Mouse (Mus musculus) layer of hippocampus, postnatal 10 days (tissue): ENCODE results near the gene Ankfn1. TPM values are rescaled to one million over a fixed set of nuclear protein-coding genes. Genes with fewer than 3 reads are reported as not detected.
A peak's percentile ranks its signal among the peaks of the same experiment; 100 is the strongest.

Experiments used
- DNase-seq, 2 experiments: peaks; one replicate each; pipeline ENCODE4 v3.0.0; 2021; ENCODE audit warnings: low spot score in 2 of 2
- long read RNA-seq: library from polyadenylated mRNA; stranded (forward); transcript quantifications from one replicate; pipeline ENCODE4 v2.0.0, GENCODE M21; 2023
- total RNA-seq, 2 experiments: library from RNA; stranded (reverse); gene quantifications; 2 replicates each; pipeline ENCODE4 v1.2.3; 2021

Ankfn1 gene
- 1 to 10 TPM; 5.8 to 8.6 TPM for total RNA-seq
- long read RNA-seq, partial matches to known transcripts = 0 of 1 reads
- long read RNA-seq, other reads (novel, unspliced or antisense) = 1 of 1 reads

GRCm38 (mm10) chr11:89777431-89777830 is at the start of gene Ankfn1:
Ankfn1 (minus strand) TSS chr11:89777653.
- no peak for DNase-seq

DNA sequence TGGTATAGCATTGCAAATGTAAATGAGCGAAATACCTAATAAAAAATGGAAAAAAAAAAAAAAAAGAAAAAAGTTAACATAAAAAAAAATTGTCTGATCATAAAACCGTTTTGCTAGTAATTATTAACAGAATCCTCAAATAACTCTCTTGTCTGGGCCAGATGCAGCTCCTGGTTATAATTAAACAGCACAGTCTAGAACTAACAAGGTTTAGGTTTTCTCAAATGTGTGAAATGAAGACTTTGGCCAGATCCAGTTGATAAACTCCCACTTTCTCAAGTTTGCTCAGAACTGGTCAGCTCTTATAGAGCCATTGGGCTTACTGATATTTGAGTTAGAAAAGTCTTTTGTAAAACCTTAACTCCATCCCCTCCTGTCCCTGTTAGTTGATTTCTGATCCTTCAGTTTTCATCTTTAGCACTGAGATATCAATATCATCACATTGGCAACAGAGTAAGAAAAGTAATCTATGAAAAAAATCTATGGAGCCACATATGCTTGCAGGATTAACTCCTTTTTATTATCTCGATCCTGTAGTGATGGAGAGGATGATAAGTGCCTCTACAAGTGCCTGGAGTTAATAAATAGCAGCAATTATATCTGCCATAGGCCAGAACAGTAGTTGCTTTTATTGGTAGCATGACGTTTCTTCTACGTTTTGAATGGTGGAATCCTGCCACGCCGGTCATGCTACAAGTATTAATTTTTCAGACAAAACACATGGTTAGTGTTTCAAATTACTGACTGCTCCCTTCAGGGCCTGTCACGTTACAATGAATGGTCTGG is 46.4 kb upstream of the Ankfn1 start:
- no peak for DNase-seq

- DNase-seq = no peak
Observed at GRCm38 (mm10) chr11:89818594-89818993, 41.1 kb upstream of the Ankfn1 start.

GRCm38 (mm10) chr11:89811403-89811802 is 34.0 kb upstream of the Ankfn1 start:
- DNase-seq = no peak

DNA sequence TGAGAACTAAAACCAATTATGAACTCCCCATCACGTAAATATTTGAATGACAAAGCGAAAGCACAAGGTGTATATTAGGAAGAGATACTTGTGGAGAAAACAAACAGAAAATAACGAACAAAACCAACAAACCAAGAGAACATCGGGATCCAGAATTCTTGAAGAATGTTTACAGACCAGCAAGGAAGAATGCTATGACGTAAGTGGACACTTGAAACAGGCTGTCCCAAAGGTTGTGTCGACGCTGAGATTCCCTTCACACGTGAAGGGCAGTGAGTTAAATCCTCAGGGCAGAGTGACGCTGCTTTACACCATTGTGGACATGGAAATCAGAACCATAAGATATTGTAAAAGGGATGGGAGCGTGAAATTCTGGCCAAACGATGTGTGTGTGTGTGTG is 30.5 kb upstream of the Ankfn1 start:
- DNase-seq = no peak

DNA sequence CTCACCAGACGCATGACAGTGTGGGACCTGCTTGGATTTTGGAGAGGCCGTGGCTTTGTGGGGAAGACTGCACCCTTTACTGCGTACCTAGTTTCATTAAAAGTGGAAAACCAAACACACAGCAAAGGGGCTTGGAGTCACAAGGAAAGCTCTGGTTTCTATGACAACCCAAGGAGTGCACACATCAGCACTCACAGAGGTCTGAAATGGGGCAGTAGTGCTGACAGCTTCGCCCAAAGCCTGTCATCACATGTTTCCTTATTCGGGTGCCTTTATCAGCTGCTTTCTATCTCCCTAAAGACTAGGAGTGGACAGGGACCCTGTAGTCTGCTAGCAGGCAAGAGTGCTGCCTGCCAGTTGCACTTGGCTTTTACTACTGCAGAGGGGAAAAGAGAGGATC is 27.4 kb upstream of the Ankfn1 start:
- DNase-seq = no peak

- no peak for DNase-seq
Observed at GRCm38 (mm10) chr11:89803974-89804373, 26.5 kb upstream of the Ankfn1 start.

GRCm38 (mm10) chr11:89792709-89793108 is 15.3 kb upstream of the Ankfn1 start:
- DNase-seq = no peak

GRCm38 (mm10) chr11:89776070-89776469 is 1.4 kb downstream of the Ankfn1 start:
- DNase-seq = no peak

DNA sequence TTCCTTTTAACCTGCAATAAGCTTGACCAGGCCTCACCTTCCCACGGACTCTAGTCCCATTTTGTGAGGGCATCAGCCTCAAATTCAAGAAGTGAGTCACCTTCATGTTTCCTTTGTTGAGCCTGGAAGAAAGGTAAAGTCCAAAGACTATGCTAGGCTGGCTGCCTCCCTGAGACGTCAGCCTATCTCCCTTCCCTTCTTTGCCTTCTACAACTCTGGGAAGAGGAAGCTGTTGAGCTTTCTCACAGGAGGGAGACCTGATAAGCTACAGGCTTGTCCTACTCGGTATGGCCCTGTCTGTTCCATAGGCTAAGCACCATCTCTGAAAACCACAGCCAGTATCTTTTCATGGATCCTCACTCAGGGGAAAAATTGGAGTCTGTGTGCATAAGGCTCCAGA is 2.5 kb downstream of the Ankfn1 start:
- no peak for DNase-seq

GRCm38 (mm10) chr11:89772941-89773340 is 4.5 kb downstream of the Ankfn1 start:
- DNase-seq = no peak

DNA sequence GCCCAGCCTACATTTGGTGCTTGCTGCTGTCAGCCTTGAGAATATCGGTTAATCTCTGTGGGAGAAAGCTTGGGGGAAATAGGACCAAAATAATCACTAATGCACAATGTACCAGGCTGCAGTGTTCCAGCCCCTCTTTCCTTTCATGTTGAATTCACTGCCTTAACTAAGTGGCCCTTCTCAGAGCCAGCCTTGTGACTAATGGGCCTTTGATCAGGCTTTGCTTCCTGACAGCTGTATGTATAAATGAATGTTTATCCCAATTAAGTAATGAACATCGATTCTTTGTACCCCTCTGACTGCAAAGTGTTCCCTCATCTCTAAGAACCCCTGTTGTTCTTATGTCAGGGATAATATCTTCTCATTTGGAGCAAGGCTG is 11.7 kb downstream of the Ankfn1 start:
- peak in 1 of 2 experiments; percentile 12 for DNase-seq

DNA sequence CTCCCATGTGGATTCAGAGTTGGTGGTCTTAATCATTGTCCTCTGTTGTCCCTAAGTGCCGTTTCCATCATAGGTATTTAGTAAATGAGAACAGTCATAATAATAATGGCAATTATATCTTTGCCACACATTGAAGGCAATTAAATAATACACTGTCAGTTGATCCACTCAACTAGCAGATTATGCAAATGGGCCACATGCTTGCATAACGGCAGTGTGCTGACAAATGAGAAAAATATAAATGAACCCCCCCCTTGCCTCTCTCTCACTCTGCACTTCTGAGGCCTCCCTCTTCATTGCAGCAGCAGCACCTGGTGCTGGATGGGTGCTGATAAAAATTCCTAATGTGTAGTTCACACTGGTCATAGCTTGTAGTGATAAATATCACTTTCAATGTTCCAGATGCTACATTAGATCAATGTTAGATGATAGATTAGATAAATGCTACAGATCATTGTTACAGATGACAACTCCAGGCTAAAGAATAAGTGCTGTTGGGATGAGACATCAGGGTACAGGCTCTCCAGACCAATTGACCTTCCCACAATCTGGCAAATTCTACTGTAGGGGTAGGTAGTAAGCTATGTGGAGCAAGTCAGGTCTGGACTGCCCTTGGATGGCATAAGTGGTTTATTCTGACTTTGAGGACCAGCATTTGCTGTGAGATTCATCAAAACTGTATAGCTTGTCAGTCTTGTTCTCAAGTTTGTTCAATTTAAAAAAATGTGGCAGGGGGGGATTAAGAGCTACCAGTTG is 12.3 kb downstream of the Ankfn1 start:
- no peak for DNase-seq

GRCm38 (mm10) chr11:89733973-89734693 is 43.3 kb downstream of the Ankfn1 start:
- no peak for DNase-seq

- no peak for DNase-seq
Observed at GRCm38 (mm10) chr11:89733526-89733925, 43.9 kb downstream of the Ankfn1 start.

GRCm38 (mm10) chr11:89720847-89721246 is 56.6 kb downstream of the Ankfn1 start:
- DNase-seq = peak; percentile 81 to 83

GRCm38 (mm10) chr11:89718491-89718982 is 58.9 kb downstream of the Ankfn1 start:
- no peak for DNase-seq

GRCm38 (mm10) chr11:89716351-89716750 is 61.1 kb downstream of the Ankfn1 start:
- no peak for DNase-seq

DNA sequence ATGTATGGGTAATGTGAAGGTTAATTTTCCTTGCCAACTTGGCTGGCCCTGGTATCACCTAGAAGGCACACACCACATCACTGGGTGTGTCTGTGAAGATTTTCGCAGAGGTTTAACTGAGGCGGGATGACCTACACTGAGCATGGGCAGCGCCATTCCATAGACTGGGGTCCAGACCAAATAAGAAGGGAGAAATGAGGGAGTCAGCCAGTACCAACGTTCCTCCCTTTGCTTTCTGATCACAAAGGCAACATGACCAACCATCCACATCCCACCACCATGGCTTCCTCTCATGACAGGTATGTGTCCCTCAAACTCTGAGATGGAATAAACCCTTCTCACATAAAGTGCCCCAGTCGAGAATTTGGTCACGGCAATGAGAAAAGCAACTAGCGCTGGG is 68.9 kb downstream of the Ankfn1 start:
- DNase-seq = no peak

GRCm38 (mm10) chr11:89696431-89697403 is 80.7 kb downstream of the Ankfn1 start:
- DNase-seq = peak; percentile 32 to 46
